Mouse (Mus musculus) midbrain, embryonic 12.5 days (tissue): ENCODE data around the gene Osm. TPM values are rescaled to one million over a fixed set of nuclear protein-coding genes. Genes with fewer than 3 reads are reported as not detected.

Experiments used
- ATAC-seq: fragments of 200-750 bp; cut with Nextera tagmentation; 2 replicates; pipeline ENCODE4 v1.8.0; 2017; ENCODE audit warnings: low read depth, moderate TSS enrichment, moderate library complexity; ENCODE audit not compliant: low FRiP score
- H3K27ac ChIP-seq: fragments of 300-500 bp; sonication (generic); replicated peaks from 2 replicates; pipeline ENCODE4 v1.5.1; 2016; ENCODE audit warnings: mild to moderate bottlenecking
- H3K27me3 ChIP-seq: fragments of 300-500 bp; sonication (generic); 2 replicates; pipeline ENCODE4 v1.6.1; 2016; ENCODE audit warnings: mild to moderate bottlenecking
- H3K36me3 ChIP-seq: fragments of 300-500 bp; sonication (generic); 2 replicates; pipeline ENCODE4 v1.6.1; 2016
- H3K4me1 ChIP-seq: fragments of 300-500 bp; sonication (generic); 2 replicates; pipeline ENCODE4 v1.6.1; 2016
- H3K4me2 ChIP-seq: fragments of 300-500 bp; sonication (generic); replicated peaks from 2 replicates; pipeline ENCODE4 v1.6.1; 2016; ENCODE audit warnings: mild to moderate bottlenecking, moderate library complexity
- H3K4me3 ChIP-seq: fragments of 300-500 bp; sonication (generic); 2 replicates; pipeline ENCODE4 v1.5.1; 2016; ENCODE audit warnings: mild to moderate bottlenecking
- H3K9ac ChIP-seq: fragments of 300-500 bp; sonication (generic); replicated peaks from 2 replicates; pipeline ENCODE4 v1.6.1; 2016; ENCODE audit warnings: mild to moderate bottlenecking, moderate library complexity
- H3K9me3 ChIP-seq: fragments of 300-500 bp; sonication (generic); 2 replicates; pipeline ENCODE4 v1.6.1; 2016; ENCODE audit warnings: mild to moderate bottlenecking
- WGBS: fragments of 180-500 bp; shearing (Covaris S2); methylation state at CpG from one replicate; pipeline ENCODE4 v1.1.7; 2016; 5-methylcytosine and 5-hydroxymethylcytosine counted together
- polyA plus RNA-seq: library from polyadenylated mRNA; unstranded; fragments of >200 nt; fragmentation: Nextera tagmentation; extraction: Ambion mirVana; gene quantifications from 2 replicates; pipeline ENCODE4 v1.2.1, GENCODE M21; 2016

The Osm gene
- polyA plus RNA-seq, 1 experiment from 2014 or later: not detected

DNA sequence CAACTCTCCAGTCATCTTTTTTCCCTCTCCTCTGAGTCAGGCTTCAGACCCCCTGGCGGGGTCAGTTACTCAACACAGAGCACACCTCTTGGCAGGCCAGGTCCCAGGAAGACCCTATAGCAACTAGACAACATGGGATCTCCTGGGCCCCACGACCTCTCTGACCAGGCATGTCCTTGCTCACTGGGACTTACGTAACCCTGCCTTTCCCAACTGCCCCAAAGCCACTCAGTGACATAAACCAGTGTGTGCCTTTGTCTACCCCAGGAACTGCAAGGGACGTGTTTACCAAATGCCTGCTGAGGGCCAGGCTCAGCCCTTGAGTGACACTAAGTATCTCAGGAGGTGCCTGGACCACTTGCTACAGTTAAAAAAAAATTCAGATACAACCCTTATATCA, 6.4 kb upstream of the Osm start:
- WGBS: 62% methylated on average over 4 of the region's 4 CpGs
- no peak overlapping the region for H3K9ac ChIP-seq
- 0 out of 2 replicates have a peak, but pooled peaks cover 4% of the 10 kb centered on the region for H3K4me1 ChIP-seq
- H3K36me3 ChIP-seq: no peaks in the 10 kb centered on the region
- H3K4me2 ChIP-seq: no peak overlapping the region
- H3K27me3 ChIP-seq: no peaks in the 10 kb centered on the region; the same call in 1 of the 2 replicates
- H3K9me3 ChIP-seq: no peaks in the 10 kb centered on the region
- no peak overlapping the region for H3K27ac ChIP-seq
- ATAC-seq: no peak
- no peak overlapping the region for H3K4me3 ChIP-seq

DNA sequence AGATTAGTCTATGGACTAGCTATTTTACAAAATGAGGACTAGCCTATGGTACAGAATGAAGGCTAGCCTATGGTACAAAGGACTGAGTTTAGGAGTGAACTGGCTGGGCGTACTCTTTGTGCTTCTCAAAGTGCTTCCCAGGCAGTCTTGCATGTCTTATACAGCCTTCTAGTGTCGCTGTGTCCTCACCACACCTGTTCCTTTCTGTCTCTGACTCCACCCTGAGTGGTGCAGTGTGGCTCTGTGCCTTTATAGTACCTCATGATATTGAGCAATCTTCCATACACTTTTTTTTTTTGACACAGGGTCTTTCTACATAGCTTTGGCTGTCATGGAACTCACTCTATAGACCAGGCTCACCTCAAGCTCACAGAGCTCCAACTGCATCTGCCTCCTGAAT, 4.8 kb upstream of the Osm start:
- Histone ChIP-seq H3K27me3 (no peaks in the 10 kb centered on the region), H3K9ac (no peak overlapping the region), H3K4me1 (peaks cover 4% of the 10 kb centered on the region; the same call in 1 of the 2 replicates), H3K4me2 (no peak overlapping the region), H3K9me3 (no peaks in the 10 kb centered on the region), H3K36me3 (no peaks in the 10 kb centered on the region), H3K4me3 (no peak overlapping the region), H3K27ac (no peak overlapping the region)
- WGBS: 94% methylated on average over 2 of the region's 2 CpGs
- no peak for ATAC-seq

DNA sequence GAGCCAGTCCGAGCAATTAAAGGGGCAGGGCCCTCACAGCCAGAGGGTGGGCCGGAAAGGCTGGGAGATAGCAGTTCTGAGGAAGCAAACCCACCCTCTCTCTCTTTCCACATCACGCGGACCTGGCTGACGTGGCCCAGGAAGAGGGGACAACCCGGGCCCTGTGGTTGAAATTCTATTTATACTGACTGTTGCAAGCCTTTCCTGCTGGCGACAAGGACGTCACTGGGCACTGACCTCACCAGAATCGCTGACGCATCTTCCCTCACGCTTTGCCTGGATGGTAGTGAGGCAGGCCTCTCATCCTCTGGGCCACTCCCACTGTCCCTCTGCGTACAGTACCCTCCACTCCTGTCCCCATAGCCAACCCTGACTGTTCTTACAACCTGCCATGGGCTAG, 3.6 kb upstream of the Osm start:
- ATAC-seq: no peak
- 74% methylated on average over 12 of the region's 12 CpGs for WGBS

DNA sequence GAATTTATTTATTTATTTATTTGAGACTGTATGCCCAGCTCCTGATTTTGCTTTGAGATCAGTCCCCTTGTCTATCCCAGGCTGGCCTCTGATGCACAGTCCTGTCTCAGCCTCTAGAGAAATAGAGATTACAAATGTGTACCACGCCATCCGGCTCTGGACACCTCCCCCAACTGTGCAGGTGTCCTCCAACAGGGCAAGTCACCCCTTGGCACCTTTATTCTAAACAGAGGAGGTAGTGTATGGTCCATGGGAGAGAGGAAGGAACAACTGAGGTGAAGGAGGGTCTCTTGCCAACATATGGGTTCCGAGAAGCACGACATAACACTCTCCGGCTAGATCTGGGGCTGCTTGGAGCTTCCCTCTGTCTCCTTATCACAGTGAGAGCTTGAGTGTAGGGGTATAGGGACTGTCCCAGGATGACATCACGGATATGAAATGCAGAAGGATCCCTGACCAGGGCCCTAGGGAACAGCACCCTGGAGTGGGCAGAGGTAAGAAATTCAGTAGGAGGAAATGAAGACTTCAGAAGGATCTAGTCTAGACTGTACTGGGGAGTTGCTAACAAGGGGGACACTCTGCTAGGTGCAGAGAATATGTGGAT, 1.1 kb upstream of the Osm start:
- H3K36me3 ChIP-seq: no peaks in the 10 kb centered on the region
- H3K4me2 ChIP-seq: no peak overlapping the region
- H3K9ac ChIP-seq: no peak overlapping the region
- no peak overlapping the region for H3K27ac ChIP-seq
- no peak overlapping the region for H3K4me3 ChIP-seq
- 85% methylated on average over 6 of the region's 6 CpGs for WGBS
- no peak for ATAC-seq
- no peaks in the 10 kb centered on the region; the same call in 1 of the 2 replicates for H3K4me1 ChIP-seq
- H3K27me3 ChIP-seq: no peaks in the 10 kb centered on the region
- no peaks in the 10 kb centered on the region for H3K9me3 ChIP-seq

More for the DNA sequence above, 3.6 kb upstream of the Osm start:
- no peaks in the 10 kb centered on the region for H3K9me3 ChIP-seq
- H3K4me2 ChIP-seq: no peak overlapping the region
- H3K4me1 ChIP-seq: peaks cover 4% of the 10 kb centered on the region; the same call in 1 of the 2 replicates
- H3K9ac ChIP-seq: no peak overlapping the region
- H3K27ac ChIP-seq: no peak overlapping the region
- H3K36me3 ChIP-seq: no peaks in the 10 kb centered on the region
- no peak overlapping the region for H3K4me3 ChIP-seq
- H3K27me3 ChIP-seq: no peaks in the 10 kb centered on the region

DNA sequence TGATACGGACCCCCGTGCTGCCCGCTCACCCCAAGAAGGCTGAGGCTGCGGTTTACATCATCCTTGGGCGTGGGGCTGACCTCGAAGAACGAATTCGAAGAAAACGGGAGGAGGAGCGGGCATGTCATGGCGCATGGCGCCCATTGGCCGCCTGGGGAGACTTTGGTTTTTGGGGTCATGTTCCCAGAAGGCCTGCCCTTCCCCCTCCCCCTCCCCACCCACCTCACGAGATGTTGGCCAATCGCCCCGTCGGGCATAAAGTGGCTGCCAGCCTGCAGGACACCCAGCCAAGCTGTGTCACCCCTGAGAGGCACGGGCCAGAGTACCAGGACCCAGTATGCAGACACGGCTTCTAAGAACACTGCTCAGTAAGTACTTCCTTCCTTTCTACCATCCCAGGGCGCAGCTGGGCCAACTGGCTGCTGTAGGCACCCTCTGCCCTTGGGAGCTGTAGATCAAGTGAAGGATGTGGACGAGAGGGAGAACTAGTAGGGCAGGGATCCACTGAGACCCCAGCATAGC, 387 bp downstream of the Osm start:
- 91% methylated on average over 21 of the region's 21 CpGs for WGBS
- Histone ChIP-seq H3K27ac (no peak overlapping the region), H3K27me3 (no peaks in the 10 kb centered on the region), H3K4me3 (no peak overlapping the region), H3K9ac (no peak overlapping the region), H3K4me1 (no peaks in the 10 kb centered on the region; the same call in 1 of the 2 replicates), H3K9me3 (no peaks in the 10 kb centered on the region), H3K36me3 (no peaks in the 10 kb centered on the region), H3K4me2 (no peak overlapping the region)
- ATAC-seq: no peak

DNA sequence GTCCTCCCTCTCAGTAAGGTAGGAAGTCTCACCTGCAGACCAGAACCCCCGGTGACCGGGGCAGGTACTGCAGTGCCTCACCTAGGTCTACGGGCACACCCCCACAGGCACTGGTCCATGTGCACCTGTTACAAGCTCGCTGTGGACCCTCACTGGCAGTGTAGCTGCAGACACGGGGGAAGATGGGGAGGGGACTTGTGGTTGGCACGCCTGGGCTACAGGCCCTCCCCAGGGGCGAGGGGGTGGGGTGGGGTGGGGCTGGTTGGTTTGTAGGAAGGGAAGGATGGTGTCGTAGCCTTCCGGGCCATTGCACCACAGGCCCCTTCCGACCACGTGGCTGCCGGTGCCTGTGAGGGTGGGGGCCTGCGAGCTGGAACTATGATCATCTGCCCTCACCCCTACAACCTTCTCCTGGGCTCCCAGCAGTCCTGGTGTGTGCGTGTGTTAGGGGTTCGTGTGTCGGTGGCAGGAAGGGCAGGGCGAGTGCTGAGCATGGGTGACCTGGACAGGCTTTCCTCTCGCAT, 1.2 kb downstream of the Osm start:
- H3K4me3 ChIP-seq: no peak overlapping the region
- ATAC-seq: no peak
- no peak overlapping the region for H3K4me2 ChIP-seq
- no peaks in the 10 kb centered on the region for H3K27me3 ChIP-seq
- no peaks in the 10 kb centered on the region; the same call in 1 of the 2 replicates for H3K4me1 ChIP-seq
- H3K27ac ChIP-seq: no peak overlapping the region
- H3K9ac ChIP-seq: no peak overlapping the region
- H3K36me3 ChIP-seq: no peaks in the 10 kb centered on the region
- WGBS: 88% methylated on average over 17 of the region's 18 CpGs
- no peaks in the 10 kb centered on the region for H3K9me3 ChIP-seq

DNA sequence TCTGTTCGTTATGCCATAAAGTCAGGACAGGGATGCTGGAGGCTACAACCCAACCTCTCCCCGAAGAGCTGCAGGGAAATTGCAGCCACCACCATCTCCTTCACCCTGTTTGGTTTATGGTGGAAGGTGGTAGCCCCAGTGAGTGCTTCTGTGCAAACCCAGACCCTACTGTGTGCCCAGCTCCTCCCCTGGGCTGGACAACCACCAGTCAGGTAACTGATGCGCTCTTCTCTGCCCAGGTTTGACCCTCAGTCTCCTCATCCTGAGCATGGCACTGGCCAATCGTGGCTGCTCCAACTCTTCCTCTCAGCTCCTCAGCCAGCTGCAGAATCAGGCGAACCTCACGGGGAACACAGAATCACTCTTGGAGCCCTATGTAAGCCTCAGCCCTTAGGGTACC, 1.9 kb downstream of the Osm start:
- no peak overlapping the region for H3K4me2 ChIP-seq
- no peak overlapping the region for H3K4me3 ChIP-seq
- no peaks in the 10 kb centered on the region; the same call in 1 of the 2 replicates for H3K4me1 ChIP-seq
- H3K36me3 ChIP-seq: no peaks in the 10 kb centered on the region
- no peak for ATAC-seq
- H3K9me3 ChIP-seq: no peaks in the 10 kb centered on the region
- WGBS: 91% methylated on average over 6 of the region's 6 CpGs
- H3K27me3 ChIP-seq: no peaks in the 10 kb centered on the region
- H3K9ac ChIP-seq: no peak overlapping the region
- H3K27ac ChIP-seq: no peak overlapping the region

DNA sequence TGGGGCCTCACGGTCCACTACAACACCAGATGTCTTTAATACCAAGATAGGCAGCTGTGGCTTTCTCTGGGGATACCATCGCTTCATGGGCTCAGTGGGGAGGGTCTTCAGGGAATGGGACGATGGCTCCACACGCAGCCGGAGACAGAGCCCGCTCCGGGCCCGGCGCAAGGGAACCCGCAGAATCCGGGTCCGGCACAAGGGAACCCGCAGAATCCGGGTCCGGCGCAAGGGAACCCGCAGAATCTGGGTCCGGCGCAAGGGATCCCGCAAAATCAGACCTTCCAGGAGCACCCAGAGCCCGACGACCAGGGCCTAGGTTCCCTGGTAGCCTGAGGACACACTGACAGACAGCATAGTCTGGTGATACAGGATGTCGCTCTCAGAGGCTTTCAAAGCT, 3.5 kb downstream of the Osm start:
- Histone ChIP-seq H3K27me3 (no peaks in the 10 kb centered on the region), H3K4me3 (no peak overlapping the region), H3K4me1 (no peaks in the 10 kb centered on the region; the same call in 1 of the 2 replicates), H3K36me3 (no peaks in the 10 kb centered on the region), H3K4me2 (no peak overlapping the region), H3K27ac (no peak overlapping the region), H3K9ac (no peak overlapping the region), H3K9me3 (no peaks in the 10 kb centered on the region)
- no peak for ATAC-seq
- WGBS: 94% methylated on average over 23 of the region's 23 CpGs

DNA sequence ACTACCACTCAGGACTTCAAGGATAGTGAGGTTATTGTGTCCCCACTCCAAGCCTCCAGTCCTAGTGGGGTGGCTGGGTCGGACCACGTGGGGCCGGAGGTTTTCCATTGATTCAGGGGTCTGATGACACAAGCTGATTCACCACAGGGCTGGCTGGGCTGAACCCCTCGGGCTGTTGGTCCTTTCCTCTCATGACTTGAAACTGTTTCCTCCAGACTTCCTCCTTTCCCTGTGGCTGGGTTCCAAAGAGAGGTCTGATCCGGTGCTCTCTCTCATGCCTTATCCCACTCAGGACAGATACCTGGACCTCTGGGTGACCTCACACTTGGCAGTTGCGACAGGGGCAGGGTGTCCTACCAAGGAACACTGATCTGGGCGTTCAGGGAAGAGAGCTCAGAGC, 3.9 kb downstream of the Osm start:
- H3K36me3 ChIP-seq: no peaks in the 10 kb centered on the region
- no peak overlapping the region for H3K27ac ChIP-seq
- no peak overlapping the region for H3K9ac ChIP-seq
- no peak overlapping the region for H3K4me3 ChIP-seq
- H3K27me3 ChIP-seq: no peaks in the 10 kb centered on the region
- H3K9me3 ChIP-seq: no peaks in the 10 kb centered on the region
- no peaks in the 10 kb centered on the region; the same call in 1 of the 2 replicates for H3K4me1 ChIP-seq
- no peak for ATAC-seq
- H3K4me2 ChIP-seq: no peak overlapping the region
- 80% methylated on average over 7 of the region's 7 CpGs for WGBS

DNA sequence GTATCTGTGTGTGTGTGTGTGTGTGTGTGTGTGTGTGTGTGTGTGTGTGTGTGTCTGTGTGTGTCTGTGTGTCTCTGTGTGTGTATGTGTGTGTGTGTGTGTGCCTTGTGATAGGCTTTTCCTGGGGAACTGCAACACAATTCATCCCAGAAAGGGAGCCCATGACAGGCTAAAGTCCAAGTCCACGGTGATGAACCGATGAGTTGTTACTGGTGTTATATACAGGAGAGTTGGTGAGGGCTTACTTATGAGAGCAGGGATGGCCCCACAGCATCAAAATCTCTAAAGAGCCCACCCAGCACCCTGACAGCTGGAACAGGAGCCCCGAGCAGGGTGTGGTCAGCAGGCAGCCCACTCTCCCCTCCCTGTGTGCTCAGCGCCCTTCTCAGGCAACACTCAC, 5.0 kb downstream of the Osm start:
- H3K9ac ChIP-seq: no peak overlapping the region
- 86% methylated on average over 4 of the region's 4 CpGs for WGBS
- no peak overlapping the region for H3K4me3 ChIP-seq
- H3K9me3 ChIP-seq: no peaks in the 10 kb centered on the region
- no peaks in the 10 kb centered on the region for H3K4me1 ChIP-seq
- H3K4me2 ChIP-seq: no peak overlapping the region
- H3K27ac ChIP-seq: no peak overlapping the region
- ATAC-seq: no peak
- H3K36me3 ChIP-seq: no peaks in the 10 kb centered on the region
- no peaks in the 10 kb centered on the region for H3K27me3 ChIP-seq

DNA sequence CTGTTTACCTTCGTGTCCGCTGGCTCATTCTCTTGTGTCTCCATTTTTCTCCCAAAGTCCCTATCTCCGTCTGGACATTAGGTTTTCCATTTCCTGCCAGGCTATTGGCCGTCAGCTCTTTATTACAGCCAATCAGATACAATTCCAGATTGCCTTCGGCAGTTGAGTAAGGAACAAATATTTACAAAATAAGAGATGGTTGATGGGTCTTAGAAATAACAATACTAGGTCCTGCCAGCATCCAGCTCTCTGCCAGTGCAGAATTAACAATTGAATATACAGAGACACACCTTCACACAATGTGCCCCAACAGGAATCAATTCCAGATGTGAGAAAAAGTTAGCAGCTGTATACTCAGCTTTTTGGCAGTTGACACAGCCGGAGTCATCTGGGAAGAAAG, 9.9 kb downstream of the Osm start:
- Histone ChIP-seq H3K27me3 (no peaks in the 10 kb centered on the region), H3K27ac (no peak overlapping the region), H3K4me2 (no peak overlapping the region), H3K36me3 (no peaks in the 10 kb centered on the region), H3K9me3 (no peaks in the 10 kb centered on the region), H3K4me3 (no peak overlapping the region), H3K9ac (no peak overlapping the region), H3K4me1 (no peaks in the 10 kb centered on the region)
- ATAC-seq: no peak
- WGBS: 73% methylated on average over 6 of the region's 6 CpGs

DNA sequence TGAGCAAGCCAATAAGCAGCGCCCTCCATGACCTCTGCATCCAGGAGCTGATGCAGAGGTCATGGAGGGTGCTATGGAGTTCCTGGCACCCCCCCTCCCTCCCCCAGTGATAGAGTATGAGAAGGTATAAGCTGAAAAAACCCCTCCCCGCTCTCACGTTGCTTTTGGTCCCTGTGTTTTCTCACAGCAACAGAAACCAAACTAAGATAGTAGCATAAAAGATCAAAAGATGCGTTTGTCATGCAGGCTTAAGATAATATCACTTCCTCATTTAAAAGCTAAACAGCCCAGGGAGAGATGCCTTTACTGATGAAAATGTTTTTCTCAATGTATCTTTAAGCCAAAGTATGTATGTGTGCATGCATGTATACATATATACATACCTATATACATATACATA, 10.4 kb downstream of the Osm start:
- Histone ChIP-seq H3K4me1 (no peaks in the 10 kb centered on the region), H3K27ac (no peak overlapping the region), H3K4me3 (no peak overlapping the region), H3K9ac (no peak overlapping the region), H3K4me2 (no peak overlapping the region), H3K9me3 (no peaks in the 10 kb centered on the region), H3K27me3 (no peaks in the 10 kb centered on the region), H3K36me3 (no peaks in the 10 kb centered on the region)
- no peak for ATAC-seq
- 70% methylated on average over 4 of the region's 4 CpGs for WGBS
